Mouse (Mus musculus): Measurements from ENCODE around the gene Nkx6-2. TPM values are rescaled to one million over a fixed set of nuclear protein-coding genes. Genes with fewer than 3 reads are reported as not detected.

Nkx6-2 gene
- polyA plus RNA-seq, 1 experiment from 2014 or later: 0.09 TPM

GRCm38 (mm10) chr7:139579261-139579905 is 3.2 kb downstream of the Nkx6-2 start:
- Histone ChIP-seq H3K4me3 (ENCODE audit: low read depth, low read length) (no peak overlapping the region), H3K4me2 (no peak overlapping the region), H3K27ac (ENCODE audit: low read depth, low read length) (no peak overlapping the region), H3K9me3 (replicated peaks; ENCODE audit: control insufficient read depth, low read length) (no peaks in the 10 kb centered on the region), H3K36me3 (ENCODE audit: control insufficient read depth, insufficient read depth, low read length) (peaks cover 8% of the 10 kb centered on the region), H3K4me1 (ENCODE audit: control insufficient read depth, insufficient read depth, low read length) (peaks cover 26% of the 10 kb centered on the region), H3K9ac (ENCODE audit: low read depth, low read length) (no peak overlapping the region), H3K27me3 (ENCODE audit: control insufficient read depth, insufficient read depth, low read length) (peaks cover 62% of the 10 kb centered on the region)
- WGBS (ENCODE audit: insufficient replicate concordance): 78% methylated on average over 21 of the region's 21 CpGs
- ATAC-seq (replicated peaks; ENCODE audit: insufficient number of reproducible peaks, low FRiP score, low TSS enrichment): no peak

GRCm38 (mm10) chr7:139576064-139576686 is 6.4 kb downstream of the Nkx6-2 start:
- Histone ChIP-seq H3K27ac (ENCODE audit: low read depth, low read length) (no peak overlapping the region), H3K9ac (ENCODE audit: low read depth, low read length) (no peak overlapping the region), H3K27me3 (ENCODE audit: control insufficient read depth, insufficient read depth, low read length) (peaks cover 30% of the 10 kb centered on the region), H3K4me3 (ENCODE audit: low read depth, low read length) (no peak overlapping the region), H3K36me3 (ENCODE audit: control insufficient read depth, insufficient read depth, low read length) (peaks cover 8% of the 10 kb centered on the region), H3K4me1 (ENCODE audit: control insufficient read depth, insufficient read depth, low read length) (peaks cover 6% of the 10 kb centered on the region), H3K4me2 (no peak overlapping the region), H3K9me3 (replicated peaks; ENCODE audit: control insufficient read depth, low read length) (no peaks in the 10 kb centered on the region)
- ATAC-seq (replicated peaks; ENCODE audit: insufficient number of reproducible peaks, low FRiP score, low TSS enrichment): no peak
- 75% methylated on average over 16 of the region's 16 CpGs for WGBS (ENCODE audit: insufficient replicate concordance)

GRCm38 (mm10) chr7:139572665-139573064 is 9.9 kb downstream of the Nkx6-2 start:
- H3K36me3 ChIP-seq (ENCODE audit: control insufficient read depth, insufficient read depth, low read length): peaks cover 2% of the 10 kb centered on the region; the same call in 1 of the 2 replicates
- H3K27me3 ChIP-seq (ENCODE audit: control insufficient read depth, insufficient read depth, low read length): no peaks in the 10 kb centered on the region
- H3K9ac ChIP-seq (ENCODE audit: low read depth, low read length): no peak overlapping the region
- no peaks in the 10 kb centered on the region; the same call in 1 of the 2 replicates for H3K4me1 ChIP-seq (ENCODE audit: control insufficient read depth, insufficient read depth, low read length)
- H3K4me2 ChIP-seq: no peak overlapping the region
- no peak overlapping the region for H3K27ac ChIP-seq (ENCODE audit: low read depth, low read length)
- 64% methylated on average over 3 of the region's 3 CpGs for WGBS (ENCODE audit: insufficient replicate concordance)
- H3K4me3 ChIP-seq (ENCODE audit: low read depth, low read length): no peak overlapping the region
- no peaks in the 10 kb centered on the region for H3K9me3 ChIP-seq (replicated peaks; ENCODE audit: control insufficient read depth, low read length)
- no peak for ATAC-seq (replicated peaks; ENCODE audit: insufficient number of reproducible peaks, low FRiP score, low TSS enrichment)

DNA sequence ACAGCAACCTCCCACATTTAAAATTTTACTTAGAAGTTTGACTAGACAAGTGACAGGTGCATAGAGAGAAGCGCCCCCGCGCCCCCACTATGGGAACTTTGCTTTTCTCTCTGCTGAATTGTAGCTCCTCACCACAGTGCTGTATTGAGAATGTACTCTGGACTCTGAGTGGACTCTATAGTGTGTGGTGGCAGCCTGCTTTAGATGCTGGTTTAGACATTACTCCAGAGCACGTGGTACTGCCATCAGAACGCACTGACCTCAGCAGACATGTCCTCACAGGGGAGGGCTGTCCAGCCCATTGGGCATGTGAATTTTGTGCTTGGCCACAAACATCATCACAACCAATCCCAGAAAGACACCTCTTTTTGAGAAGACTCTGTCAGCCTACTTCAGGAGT is 11.8 kb downstream of the Nkx6-2 start:
- H3K9me3 ChIP-seq (replicated peaks; ENCODE audit: control insufficient read depth, low read length): no peaks in the 10 kb centered on the region
- H3K36me3 ChIP-seq (ENCODE audit: control insufficient read depth, insufficient read depth, low read length): no peaks in the 10 kb centered on the region; the same call in 1 of the 2 replicates
- 90% methylated on average over 5 of the region's 5 CpGs for WGBS (ENCODE audit: insufficient replicate concordance)

DNA sequence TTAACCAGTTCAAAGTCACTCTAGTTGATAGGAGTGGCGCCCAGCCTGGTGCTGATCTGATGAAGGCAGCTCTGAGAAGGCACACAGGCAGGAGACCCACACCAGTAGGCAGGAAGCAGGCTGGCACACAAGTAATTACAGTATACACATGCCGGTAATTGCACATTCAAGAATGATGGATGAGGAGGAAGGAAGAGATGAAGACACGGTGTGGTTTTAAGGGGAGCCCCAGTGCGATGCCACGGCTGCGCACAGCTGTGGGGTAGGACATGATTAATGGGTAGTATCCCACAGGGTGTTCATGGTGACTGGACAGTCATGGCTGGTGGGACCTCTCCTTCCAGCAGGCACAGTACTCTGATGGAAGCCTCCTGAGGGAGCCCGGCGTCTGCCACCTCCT is 16.1 kb downstream of the Nkx6-2 start:
- Histone ChIP-seq H3K27ac (ENCODE audit: low read depth, low read length) (no peak overlapping the region), H3K36me3 (ENCODE audit: control insufficient read depth, insufficient read depth, low read length) (no peaks in the 10 kb centered on the region; the same call in 1 of the 2 replicates), H3K4me2 (no peak overlapping the region), H3K9me3 (replicated peaks; ENCODE audit: control insufficient read depth, low read length) (no peaks in the 10 kb centered on the region), H3K4me3 (ENCODE audit: low read depth, low read length) (no peak overlapping the region), H3K27me3 (ENCODE audit: control insufficient read depth, insufficient read depth, low read length) (no peaks in the 10 kb centered on the region), H3K9ac (ENCODE audit: low read depth, low read length) (no peak overlapping the region), H3K4me1 (ENCODE audit: control insufficient read depth, insufficient read depth, low read length) (peaks cover 12% of the 10 kb centered on the region)
- ATAC-seq (replicated peaks; ENCODE audit: insufficient number of reproducible peaks, low FRiP score, low TSS enrichment): no peak
- WGBS (ENCODE audit: insufficient replicate concordance): 72% methylated on average over 8 of the region's 8 CpGs

More for the DNA sequence above, 11.8 kb downstream of the Nkx6-2 start:
- Histone ChIP-seq H3K4me2 (no peak overlapping the region), H3K27me3 (ENCODE audit: control insufficient read depth, insufficient read depth, low read length) (no peaks in the 10 kb centered on the region), H3K27ac (ENCODE audit: low read depth, low read length) (no peak overlapping the region), H3K4me3 (ENCODE audit: low read depth, low read length) (no peak overlapping the region), H3K9ac (ENCODE audit: low read depth, low read length) (no peak overlapping the region), H3K4me1 (ENCODE audit: control insufficient read depth, insufficient read depth, low read length) (no peaks in the 10 kb centered on the region; the same call in 1 of the 2 replicates)
- ATAC-seq (replicated peaks; ENCODE audit: insufficient number of reproducible peaks, low FRiP score, low TSS enrichment): no peak

DNA sequence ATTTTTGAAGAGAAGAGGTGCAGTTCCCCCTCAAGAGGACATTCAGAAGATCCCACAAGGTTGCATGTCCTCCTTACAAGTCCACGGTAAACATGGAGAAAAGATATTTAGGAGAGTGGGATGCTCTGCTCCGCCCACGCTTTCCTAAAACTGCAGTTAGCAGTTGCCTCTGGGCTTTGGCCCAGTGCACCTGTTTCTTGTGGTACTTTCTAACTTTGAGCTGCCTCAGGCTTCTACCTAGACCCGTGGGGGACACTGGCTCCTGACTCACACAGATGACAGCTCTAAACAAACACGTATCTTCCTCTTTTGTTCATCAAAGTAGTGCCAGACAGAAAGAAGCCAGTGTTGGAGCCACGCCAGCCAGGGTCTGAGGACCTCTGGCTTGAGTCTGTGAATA is 16.6 kb downstream of the Nkx6-2 start:
- no peak overlapping the region for H3K27ac ChIP-seq (ENCODE audit: low read depth, low read length)
- WGBS (ENCODE audit: insufficient replicate concordance): 79% methylated on average over 6 of the region's 6 CpGs
- H3K36me3 ChIP-seq (ENCODE audit: control insufficient read depth, insufficient read depth, low read length): no peaks in the 10 kb centered on the region; the same call in 1 of the 2 replicates
- H3K4me3 ChIP-seq (ENCODE audit: low read depth, low read length): no peak overlapping the region
- ATAC-seq (replicated peaks; ENCODE audit: insufficient number of reproducible peaks, low FRiP score, low TSS enrichment): no peak
- H3K4me2 ChIP-seq: no peak overlapping the region
- no peaks in the 10 kb centered on the region for H3K27me3 ChIP-seq (ENCODE audit: control insufficient read depth, insufficient read depth, low read length)
- no peaks in the 10 kb centered on the region for H3K9me3 ChIP-seq (replicated peaks; ENCODE audit: control insufficient read depth, low read length)
- H3K4me1 ChIP-seq (ENCODE audit: control insufficient read depth, insufficient read depth, low read length): peaks cover 12% of the 10 kb centered on the region
- H3K9ac ChIP-seq (ENCODE audit: low read depth, low read length): no peak overlapping the region

GRCm38 (mm10) chr7:139564161-139564560 is 18.4 kb downstream of the Nkx6-2 start:
- peaks cover 12% of the 10 kb centered on the region for H3K4me1 ChIP-seq (ENCODE audit: control insufficient read depth, insufficient read depth, low read length)
- no peaks in the 10 kb centered on the region for H3K9me3 ChIP-seq (replicated peaks; ENCODE audit: control insufficient read depth, low read length)
- H3K9ac ChIP-seq (ENCODE audit: low read depth, low read length): no peak overlapping the region
- no peak for ATAC-seq (replicated peaks; ENCODE audit: insufficient number of reproducible peaks, low FRiP score, low TSS enrichment)
- WGBS (ENCODE audit: insufficient replicate concordance): 71% methylated on average over 2 of the region's 2 CpGs
- no peak overlapping the region for H3K4me2 ChIP-seq
- H3K4me3 ChIP-seq (ENCODE audit: low read depth, low read length): no peak overlapping the region
- H3K36me3 ChIP-seq (ENCODE audit: control insufficient read depth, insufficient read depth, low read length): no peaks in the 10 kb centered on the region; the same call in 1 of the 2 replicates
- no peak overlapping the region for H3K27ac ChIP-seq (ENCODE audit: low read depth, low read length)
- no peaks in the 10 kb centered on the region for H3K27me3 ChIP-seq (ENCODE audit: control insufficient read depth, insufficient read depth, low read length)

- Histone ChIP-seq H3K27me3 (ENCODE audit: control insufficient read depth, insufficient read depth, low read length) (no peaks in the 10 kb centered on the region), H3K4me2 (no peak overlapping the region), H3K36me3 (ENCODE audit: control insufficient read depth, insufficient read depth, low read length) (no peaks in the 10 kb centered on the region; the same call in 1 of the 2 replicates), H3K9ac (ENCODE audit: low read depth, low read length) (no peak overlapping the region), H3K27ac (ENCODE audit: low read depth, low read length) (no peak overlapping the region), H3K4me3 (ENCODE audit: low read depth, low read length) (no peak overlapping the region), H3K4me1 (ENCODE audit: control insufficient read depth, insufficient read depth, low read length) (peaks cover 12% of the 10 kb centered on the region), H3K9me3 (replicated peaks; ENCODE audit: control insufficient read depth, low read length) (no peaks in the 10 kb centered on the region)
- ATAC-seq (replicated peaks; ENCODE audit: insufficient number of reproducible peaks, low FRiP score, low TSS enrichment): no peak
- WGBS (ENCODE audit: insufficient replicate concordance): 59% methylated on average over 4 of the region's 4 CpGs
Measured at GRCm38 (mm10) chr7:139563425-139563824, 19.2 kb downstream of the Nkx6-2 start.

Data from heart, embryonic 11.5 days (tissue).